Mouse (Mus musculus): ENCODE measurements around the gene Snrnp25.
"Not testable (repeated sequence)": the region's sequence is repeated elsewhere in the genome, so short reads cannot be mapped to it uniquely, and the experiment has no call there.

Snrnp25 gene

GRCm38 (mm10) chr11:32194086-32194485 is 11.1 kb upstream of the Snrnp25 start:
- DNase-seq (ENCODE audit: inconsistent age in 2 of 2, low spot score in 1 of 2): no peak

- DNase-seq (ENCODE audit: inconsistent age in 2 of 2, low spot score in 1 of 2): no peak
These were observed 10.6 kb upstream of the Snrnp25 start for GRCm38 (mm10) chr11:32194626-32195025.

GRCm38 (mm10) chr11:32195867-32196540 is 9.2 kb upstream of the Snrnp25 start:
- DNase-seq (ENCODE audit: inconsistent age in 2 of 2, low spot score in 1 of 2): no peak

GRCm38 (mm10) chr11:32196727-32197126 is 8.5 kb upstream of the Snrnp25 start:
- no peak for DNase-seq (ENCODE audit: inconsistent age in 2 of 2, low spot score in 1 of 2)

- no peak for DNase-seq (ENCODE audit: inconsistent age in 2 of 2, low spot score in 1 of 2)
These were observed 7.4 kb upstream of the Snrnp25 start for GRCm38 (mm10) chr11:32197766-32198165.

- no peak for DNase-seq (ENCODE audit: inconsistent age in 2 of 2, low spot score in 1 of 2)
These were observed 6.8 kb upstream of the Snrnp25 start for GRCm38 (mm10) chr11:32198256-32198955.

- no peak for DNase-seq (ENCODE audit: inconsistent age in 2 of 2, low spot score in 1 of 2)
These were observed 6.0 kb upstream of the Snrnp25 start for GRCm38 (mm10) chr11:32199230-32199629.

- peak; percentile 72 to 85 for DNase-seq (ENCODE audit: inconsistent age in 2 of 2, low spot score in 1 of 2)
These were observed 5.1 kb upstream of the Snrnp25 start, which contains the start of gene Il9r for GRCm38 (mm10) chr11:32200075-32200601. TSS of gene Il9r (minus strand) at chr11:32200279.

- not testable (repeated sequence) for DNase-seq (ENCODE audit: inconsistent age in 2 of 2, low spot score in 1 of 2)
These were observed 4.2 kb upstream of the Snrnp25 start for GRCm38 (mm10) chr11:32200992-32201391.

GRCm38 (mm10) chr11:32201922-32202685 is 3.1 kb upstream of the Snrnp25 start:
- peak in 1 of 2 experiments; percentile 0 for DNase-seq (ENCODE audit: inconsistent age in 2 of 2, low spot score in 1 of 2)

GRCm38 (mm10) chr11:32210623-32211022 is 5.4 kb downstream of the Snrnp25 start:
- DNase-seq (ENCODE audit: inconsistent age in 2 of 2, low spot score in 1 of 2): peak in 1 of 2 experiments; percentile 33

- no peak for DNase-seq (ENCODE audit: inconsistent age in 2 of 2, low spot score in 1 of 2)
These were observed 10.4 kb downstream of the Snrnp25 start for GRCm38 (mm10) chr11:32215372-32216162.

- DNase-seq (ENCODE audit: inconsistent age in 2 of 2, low spot score in 1 of 2): peak; percentile 69 to 89
These were observed 11.6 kb downstream of the Snrnp25 start for GRCm38 (mm10) chr11:32216851-32217250.

GRCm38 (mm10) chr11:32218501-32219050 is 13.4 kb downstream of the Snrnp25 start:
- peak in 1 of 2 experiments; percentile 35 for DNase-seq (ENCODE audit: inconsistent age in 2 of 2, low spot score in 1 of 2)

- no peak for DNase-seq (ENCODE audit: inconsistent age in 2 of 2, low spot score in 1 of 2)
These were observed 14.1 kb downstream of the Snrnp25 start for GRCm38 (mm10) chr11:32219287-32219686.

- DNase-seq (ENCODE audit: inconsistent age in 2 of 2, low spot score in 1 of 2): no peak
These were observed 15.5 kb downstream of the Snrnp25 start for GRCm38 (mm10) chr11:32220607-32221224.

GRCm38 (mm10) chr11:32221225-32221950 is 16.2 kb downstream of the Snrnp25 start:
- DNase-seq (ENCODE audit: inconsistent age in 2 of 2, low spot score in 1 of 2): peak; percentile 76 to 91

- peak; percentile 83 to 89 for DNase-seq (ENCODE audit: inconsistent age in 2 of 2, low spot score in 1 of 2)
These were observed 16.8 kb downstream of the Snrnp25 start, which contains the start of gene Rhbdf1 for GRCm38 (mm10) chr11:32221951-32222409. TSS of gene Rhbdf1 (minus strand) at chr11:32222300.
